Mouse (Mus musculus) MEL (cell line): Measurements from ENCODE around the gene Cyp1a1.

Source experiments
- CTCF ChIP-seq, 3 experiments: IDR thresholded peaks in 2 of 3; conservative IDR thresholded peaks in 1 of 3; 2 replicates each; pipeline ENCODE4 v1.5.1; 2011 to 2012; ENCODE audit warnings: low read length in 3 of 3, low read depth in 2 of 3, mild to moderate bottlenecking in 2 of 3, improper control_type of control experiment in 1 of 3, inconsistent platforms in 1 of 3, mixed read lengths in 1 of 3, moderate library complexity in 1 of 3; ENCODE audit not compliant: control insufficient read depth in 1 of 3, insufficient read depth in 1 of 3, poor library complexity in 1 of 3, severe bottlenecking in 1 of 3
- E2F4 ChIP-seq: IDR thresholded peaks from 2 replicates; pipeline ENCODE4 v1.6.1; 2011; ENCODE audit warnings: low read depth, low read length, improper control_type of control experiment, borderline replicate concordance
- EP300 ChIP-seq, 2 experiments: IDR thresholded peaks; 2 replicates each; pipeline ENCODE4 v1.6.1; 2011; ENCODE audit warnings: improper control_type of control experiment in 2 of 2, low read length in 2 of 2, low read depth in 1 of 2, mild to moderate bottlenecking in 1 of 2
- GATA1 ChIP-seq: IDR thresholded peaks from 2 replicates; pipeline ENCODE4 v1.6.1; 2011; ENCODE audit warnings: low read depth, low read length, improper control_type of control experiment
- MAFK ChIP-seq: IDR thresholded peaks from 2 replicates; pipeline ENCODE4 v1.6.1; 2011; ENCODE audit warnings: low read depth, mild to moderate bottlenecking, low read length, improper control_type of control experiment, borderline replicate concordance
- SMC3 ChIP-seq: IDR thresholded peaks from 2 replicates; pipeline ENCODE4 v1.6.1; 2011; ENCODE audit warnings: low read depth, low read length, improper control_type of control experiment

- no peak for TF ChIP-seq EP300 (IDR thresholded peaks at IDR 0.05; ENCODE audit: low read depth in 1 of 2, low read length in 2 of 2)
- no peak for TF ChIP-seq CTCF (IDR thresholded peaks at IDR 0.05 in 2 of 3, conservative IDR thresholded peaks at IDR 0.05 in 1 of 3; ENCODE audit: control insufficient read depth in 1 of 3, insufficient read depth in 1 of 3, low read depth in 2 of 3, low read length in 3 of 3, poor library complexity in 1 of 3, severe bottlenecking in 1 of 3)
- TF ChIP-seq SMC3: no peak
- no peak for TF ChIP-seq MAFK
- TF ChIP-seq E2F4: no peak
- no peak for TF ChIP-seq GATA1
Observed at GRCm38 (mm10) chr9:57687751-57688150, at the start of gene Cyp1a1.
